Mouse (Mus musculus): Measurements from ENCODE around the gene Tacr1. TPM values are rescaled to one million over a fixed set of nuclear protein-coding genes. Genes with fewer than 3 reads are reported as not detected.

Tacr1 gene
- polyA plus RNA-seq, 1 experiment from 2014 or later, result 0.09 TPM

GRCm38 (mm10) chr6:82604791-82605190 lies 202.7 kb downstream of the Tacr1 start:
- 57% methylated on average over 8 of the region's 8 CpGs for WGBS
- Histone ChIP-seq H3K4me1 (ENCODE audit: control insufficient read depth in 2 of 2, insufficient read depth in 2 of 2, low read length in 2 of 2) (no peaks in the 10 kb centered on the region), H3K36me3 (ENCODE audit: control insufficient read depth, insufficient read depth, low read length) (no peaks in the 10 kb centered on the region), H3K9me3 (ENCODE audit: control insufficient read depth, low read length) (no peaks in the 10 kb centered on the region), H3K27me3 (ENCODE audit: control insufficient read depth, insufficient read depth, low read length) (no peaks in the 10 kb centered on the region), H3K4me3 (ENCODE audit: control insufficient read depth in 1 of 2, insufficient read depth in 1 of 2, low read depth in 1 of 2, low read length in 2 of 2) (no peak overlapping the region), H3K4me2 (ENCODE audit: low read length) (no peak overlapping the region), H3K9ac (ENCODE audit: low read length) (no peak overlapping the region), H3K27ac (replicated peaks in 1 of 2; ENCODE audit: control insufficient read depth in 1 of 2, insufficient read depth in 1 of 2, low read depth in 2 of 2, low read length in 2 of 2) (no peak overlapping the region)
- ATAC-seq (ENCODE audit: insufficient number of reproducible peaks, insufficient read depth, low FRiP score, low read depth), result no peak

- H3K4me1 ChIP-seq (ENCODE audit: control insufficient read depth in 2 of 2, insufficient read depth in 2 of 2, low read length in 2 of 2), result no peaks in the 10 kb centered on the region
- H3K27ac ChIP-seq (replicated peaks in 1 of 2; ENCODE audit: control insufficient read depth in 1 of 2, insufficient read depth in 1 of 2, low read depth in 2 of 2, low read length in 2 of 2), result no peak overlapping the region
- H3K9me3 ChIP-seq (ENCODE audit: control insufficient read depth, low read length), result no peaks in the 10 kb centered on the region
- no peaks in the 10 kb centered on the region for H3K27me3 ChIP-seq (ENCODE audit: control insufficient read depth, insufficient read depth, low read length)
- 97% methylated on average over 4 of the region's 4 CpGs for WGBS
- no peaks in the 10 kb centered on the region for H3K36me3 ChIP-seq (ENCODE audit: control insufficient read depth, insufficient read depth, low read length)
- no peak overlapping the region for H3K4me2 ChIP-seq (ENCODE audit: low read length)
- ATAC-seq (ENCODE audit: insufficient number of reproducible peaks, insufficient read depth, low FRiP score, low read depth), result no peak
- H3K4me3 ChIP-seq (ENCODE audit: control insufficient read depth in 1 of 2, insufficient read depth in 1 of 2, low read depth in 1 of 2, low read length in 2 of 2), result no peak overlapping the region
- H3K9ac ChIP-seq (ENCODE audit: low read length), result no peak overlapping the region
These were observed 206.6 kb downstream of the Tacr1 start for GRCm38 (mm10) chr6:82608756-82609155.

- Histone ChIP-seq H3K9ac (ENCODE audit: low read length) (no peak overlapping the region), H3K4me3 (ENCODE audit: control insufficient read depth in 1 of 2, insufficient read depth in 1 of 2, low read depth in 1 of 2, low read length in 2 of 2) (no peak overlapping the region), H3K27ac (replicated peaks in 1 of 2; ENCODE audit: control insufficient read depth in 1 of 2, insufficient read depth in 1 of 2, low read depth in 2 of 2, low read length in 2 of 2) (no peak overlapping the region), H3K4me1 (ENCODE audit: control insufficient read depth in 2 of 2, insufficient read depth in 2 of 2, low read length in 2 of 2) (no peaks in the 10 kb centered on the region), H3K27me3 (ENCODE audit: control insufficient read depth, insufficient read depth, low read length) (no peaks in the 10 kb centered on the region), H3K9me3 (ENCODE audit: control insufficient read depth, low read length) (no peaks in the 10 kb centered on the region), H3K4me2 (ENCODE audit: low read length) (no peak overlapping the region), H3K36me3 (ENCODE audit: control insufficient read depth, insufficient read depth, low read length) (no peaks in the 10 kb centered on the region)
- 76% methylated on average over 7 of the region's 7 CpGs for WGBS
- ATAC-seq (ENCODE audit: insufficient number of reproducible peaks, insufficient read depth, low FRiP score, low read depth), result no peak
These were observed 207.3 kb downstream of the Tacr1 start for GRCm38 (mm10) chr6:82609339-82609926.
